Mouse (Mus musculus): Measurements from ENCODE around the gene Gm27029. TPM values are rescaled to one million over a fixed set of nuclear protein-coding genes. Genes with fewer than 3 reads are reported as not detected.
"Not testable (repeated sequence)": the region's sequence is repeated elsewhere in the genome, so short reads cannot be mapped to it uniquely, and the experiment has no call there.

Gene Gm27029
- total RNA-seq, 2 experiments from 2014 or later, result 6.7 to 7.4 TPM

GRCm38 (mm10) chr11:101450394-101450793 lies 25.8 kb upstream of the Gm27029 start:
- no peak for DNase-seq (ENCODE audit: low spot score in 2 of 2)
- peak; percentile 39 for TF ChIP-seq CTCF (conservative IDR thresholded peaks at IDR 0.05)
- Histone ChIP-seq H3K4me3 (no peak overlapping the region), H3K27ac (no peak overlapping the region)

DNA sequence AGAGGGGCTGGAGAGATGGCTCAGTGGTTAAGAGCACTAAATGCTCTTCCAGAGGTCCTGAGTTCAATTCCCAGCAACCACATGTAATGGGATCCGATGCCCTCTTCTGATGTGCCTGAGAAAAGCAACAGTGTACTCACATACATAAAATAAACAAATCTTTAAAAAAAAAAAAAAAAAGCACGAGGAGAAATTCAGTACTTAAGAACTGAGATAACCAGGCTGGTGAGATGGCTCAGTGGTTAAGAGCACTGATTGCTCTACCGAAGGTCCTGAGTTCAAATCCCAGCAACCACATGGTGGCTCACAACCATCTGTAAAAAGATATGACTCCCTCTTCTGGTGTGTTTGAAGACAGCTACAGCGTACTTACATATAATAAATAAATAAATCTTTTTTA lies 25.0 kb upstream of the Gm27029 start:
- DNase-seq (ENCODE audit: low spot score in 2 of 2); H3K4me3 ChIP-seq; H3K27ac ChIP-seq: not testable (repeated sequence)

DNA sequence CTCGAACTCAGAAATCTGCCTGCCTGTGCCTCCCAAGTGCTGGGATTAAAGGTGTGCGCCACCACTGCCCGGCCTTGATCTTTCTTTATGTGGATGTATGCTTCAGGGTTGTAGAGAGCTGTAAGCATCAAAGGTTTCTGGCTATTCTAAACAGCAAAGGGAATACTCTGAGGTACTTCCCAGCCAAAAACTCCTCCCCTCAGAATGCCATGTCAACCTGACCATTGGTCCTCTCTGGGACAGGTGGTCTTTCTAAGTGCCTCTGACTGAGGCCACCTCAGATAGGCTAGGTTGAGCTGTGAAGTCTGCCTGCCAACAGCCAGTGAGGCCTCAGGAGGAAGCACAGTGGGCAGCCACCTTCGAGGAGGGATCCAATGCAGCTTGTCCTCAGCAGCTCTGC lies 24.3 kb upstream of the Gm27029 start:
- Histone ChIP-seq H3K4me3 (peak overlapping the region; percentile 46), H3K27ac (no peak overlapping the region; the same call in 1 of the 2 replicates)
- DNase-seq (ENCODE audit: low spot score in 2 of 2), result no peak
- no peak for TF ChIP-seq CTCF (conservative IDR thresholded peaks at IDR 0.05)

- DNase-seq (ENCODE audit: low spot score in 2 of 2), result no peak
- Histone ChIP-seq H3K4me3 (peak within 1 kb of the TSS; percentile 46), H3K27ac (no peak within 1 kb of the TSS; the same call in 1 of the 2 replicates)
- no peak for TF ChIP-seq CTCF (conservative IDR thresholded peaks at IDR 0.05)
These were observed 23.7 kb upstream of the Gm27029 start, which contains the start of gene Ifi35 for GRCm38 (mm10) chr11:101448274-101448746. Gene Ifi35, plus strand, starts transcription at chr11:101448407.

DNA sequence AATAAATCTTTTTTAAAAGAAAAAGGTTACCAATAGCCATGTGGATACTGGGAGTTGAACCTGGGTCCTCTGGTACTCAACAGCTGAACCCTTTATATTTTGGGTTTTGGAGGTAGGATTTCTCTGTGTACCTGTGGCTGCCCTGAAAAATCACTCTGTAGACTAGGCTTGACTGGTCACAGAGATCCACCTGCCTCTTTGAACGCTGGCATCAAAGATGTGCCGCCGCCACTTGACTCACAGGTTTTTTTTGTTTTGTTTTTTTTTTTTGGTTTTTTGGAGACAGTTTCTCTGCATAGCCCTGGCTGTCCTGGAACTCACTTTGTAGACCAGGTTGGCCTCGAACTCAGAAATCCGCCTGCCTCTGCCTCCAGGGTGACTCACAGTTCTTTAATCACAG lies 23.2 kb upstream of the Gm27029 start:
- TF ChIP-seq CTCF (conservative IDR thresholded peaks at IDR 0.05), result no peak

GRCm38 (mm10) chr11:101446860-101447259 lies 22.3 kb upstream of the Gm27029 start:
- not testable (repeated sequence) for DNase-seq (ENCODE audit: low spot score in 2 of 2); H3K4me3 ChIP-seq; H3K27ac ChIP-seq

More for the DNA sequence above, 23.2 kb upstream of the Gm27029 start:
- Histone ChIP-seq H3K27ac (no peak overlapping the region), H3K4me3 (no peak overlapping the region)
- no peak for DNase-seq (ENCODE audit: low spot score in 2 of 2)

- DNase-seq (ENCODE audit: low spot score in 2 of 2), result no peak
- H3K4me3 ChIP-seq, result no peak overlapping the region
- TF ChIP-seq CTCF (conservative IDR thresholded peaks at IDR 0.05), result no peak
- H3K27ac ChIP-seq, result no peak overlapping the region
These were observed 21.7 kb upstream of the Gm27029 start for GRCm38 (mm10) chr11:101446319-101446718.

GRCm38 (mm10) chr11:101442760-101443159 lies 18.2 kb upstream of the Gm27029 start:
- peak overlapping the region; percentile 71 for H3K4me3 ChIP-seq
- no peak for DNase-seq (ENCODE audit: low spot score in 2 of 2)
- H3K27ac ChIP-seq, result peak overlapping the region; percentile 95
- TF ChIP-seq CTCF (conservative IDR thresholded peaks at IDR 0.05), result no peak

GRCm38 (mm10) chr11:101442127-101442693 lies 17.6 kb upstream of the Gm27029 start, which contains the start of gene Rpl27:
Gene Rpl27, plus strand, starts transcription at chr11:101442298.
- Histone ChIP-seq H3K27ac (peak within 1 kb of the TSS; percentile 95), H3K4me3 (peak within 1 kb of the TSS; percentile 71)
- DNase-seq (ENCODE audit: low spot score in 2 of 2), result peak; percentile 96 to 99
- TF ChIP-seq CTCF (conservative IDR thresholded peaks at IDR 0.05), result peak; percentile 69

GRCm38 (mm10) chr11:101441450-101442126 lies 17.0 kb upstream of the Gm27029 start:
- not testable (repeated sequence) for H3K27ac ChIP-seq; DNase-seq (ENCODE audit: low spot score in 2 of 2); H3K4me3 ChIP-seq

GRCm38 (mm10) chr11:101438006-101438405 lies 13.4 kb upstream of the Gm27029 start:
- DNase-seq (ENCODE audit: low spot score in 2 of 2); H3K27ac ChIP-seq; H3K4me3 ChIP-seq: not testable (repeated sequence)

GRCm38 (mm10) chr11:101436916-101437315 lies 12.3 kb upstream of the Gm27029 start:
- no peak for TF ChIP-seq CTCF (conservative IDR thresholded peaks at IDR 0.05)
- Histone ChIP-seq H3K4me3 (no peak overlapping the region), H3K27ac (no peak overlapping the region)
- DNase-seq (ENCODE audit: low spot score in 2 of 2), result no peak

DNA sequence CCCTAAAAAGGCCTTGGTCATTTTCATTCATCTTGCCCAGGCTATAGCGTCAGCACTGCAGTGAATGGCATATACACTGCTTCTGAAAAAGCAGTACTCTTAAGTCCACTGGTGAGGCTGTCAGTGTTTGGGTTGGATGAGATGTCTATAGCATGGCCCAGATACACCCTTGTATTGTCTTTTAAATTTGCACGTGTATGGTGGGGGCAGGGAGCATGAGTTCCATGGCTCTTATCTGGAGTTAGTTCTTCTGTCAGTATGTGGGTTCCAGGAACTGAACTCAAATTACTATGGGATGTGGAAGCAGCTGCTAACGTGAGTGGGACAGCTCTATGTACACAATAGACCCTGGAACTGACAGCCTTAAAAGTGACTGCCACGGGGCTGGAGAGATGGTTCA lies 11.2 kb upstream of the Gm27029 start:
- no peak for TF ChIP-seq CTCF (conservative IDR thresholded peaks at IDR 0.05)
- DNase-seq (ENCODE audit: low spot score in 2 of 2), result no peak
- Histone ChIP-seq H3K4me3 (no peak overlapping the region), H3K27ac (no peak overlapping the region)

DNA sequence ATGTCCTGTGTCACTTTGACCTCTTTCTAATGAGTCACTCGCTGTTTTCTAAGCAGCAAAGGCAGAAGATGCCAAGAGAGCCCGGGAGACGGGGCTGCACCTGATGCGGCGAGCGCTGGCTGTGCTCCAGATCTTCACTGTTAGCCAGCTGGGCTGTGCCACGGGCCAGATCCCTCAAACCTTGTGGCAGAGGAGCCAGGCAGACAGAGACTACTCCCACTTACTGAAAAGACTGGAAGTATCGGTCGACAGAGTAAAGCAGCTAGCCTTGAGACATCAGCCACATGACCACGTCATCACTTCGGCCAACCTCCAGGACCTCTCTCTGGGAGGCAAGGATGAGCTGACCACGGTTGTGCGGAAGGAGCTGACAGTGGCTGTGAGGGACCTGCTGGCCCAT lies 8.8 kb upstream of the Gm27029 start:
- DNase-seq (ENCODE audit: low spot score in 2 of 2), result no peak
- Histone ChIP-seq H3K4me3 (no peak overlapping the region), H3K27ac (no peak overlapping the region)

More for the DNA sequence above, 8.8 kb upstream of the Gm27029 start:
- no peak for TF ChIP-seq CTCF (conservative IDR thresholded peaks at IDR 0.05)

Measured in layer of hippocampus, adult 2 months (tissue).